Mouse (Mus musculus) midbrain, postnatal 0 days (tissue): ENCODE measurements at regions not wholly inside any gene's neighbourhood (a gene's known extent, or its start where the extent isn't known, plus 50 kb on each side); places are given as distances from the start of the nearest gene placed in this dataset.

Experiments
- ATAC-seq: fragments of 200-750 bp; cut with Nextera tagmentation; 2 replicates; pipeline ENCODE4 v1.8.0; 2017; ENCODE audit warnings: moderate number of reproducible peaks, mild to moderate bottlenecking, moderate TSS enrichment, moderate library complexity; ENCODE audit not compliant: low FRiP score
- DNase-seq: peaks from one replicate; pipeline ENCODE4 v3.0.0-alpha.2; 2015; ENCODE audit warnings: low spot score
- H3K27ac ChIP-seq: fragments of 300-500 bp; sonication (generic); 2 replicates; pipeline ENCODE4 v1.5.1; 2014; ENCODE audit warnings: low read depth, mild to moderate bottlenecking, low read length, mixed read lengths
- H3K27me3 ChIP-seq: fragments of 300-500 bp; sonication (generic); 2 replicates; pipeline ENCODE4 v1.6.1; 2014; ENCODE audit warnings: low read length, control low read depth, mixed read lengths; ENCODE audit not compliant: insufficient read depth
- H3K36me3 ChIP-seq: fragments of 300-500 bp; sonication (generic); 2 replicates; pipeline ENCODE4 v1.6.1; 2014; ENCODE audit warnings: low read length, control low read depth, mixed read lengths; ENCODE audit not compliant: insufficient read depth
- H3K4me1 ChIP-seq: fragments of 300-500 bp; sonication (generic); 2 replicates; pipeline ENCODE4 v1.6.1; 2014; ENCODE audit warnings: mild to moderate bottlenecking, control low read depth, antibody characterized with exemption, low read length, mixed read lengths; ENCODE audit not compliant: insufficient read depth
- H3K4me2 ChIP-seq: fragments of 300-500 bp; sonication (generic); 2 replicates; pipeline ENCODE4 v1.6.1; 2014; ENCODE audit warnings: low read depth, mild to moderate bottlenecking, low read length, mixed read lengths; ENCODE audit not compliant: poor library complexity, severe bottlenecking
- H3K4me3 ChIP-seq: fragments of 300-500 bp; sonication (generic); 2 replicates; pipeline ENCODE4 v1.5.1; 2014; ENCODE audit warnings: low read depth, mild to moderate bottlenecking, low read length, moderate library complexity
- H3K9ac ChIP-seq: fragments of 300-500 bp; sonication (generic); replicated peaks from 2 replicates; pipeline ENCODE4 v1.6.1; 2014; ENCODE audit warnings: mild to moderate bottlenecking, low read length, moderate library complexity, mixed read lengths; ENCODE audit not compliant: poor library complexity, severe bottlenecking
- H3K9me3 ChIP-seq: fragments of 300-500 bp; sonication (generic); 2 replicates; pipeline ENCODE4 v1.6.1; 2016; ENCODE audit warnings: low read length, control low read depth
- CTCF ChIP-seq: IDR thresholded peaks from 2 replicates; pipeline ENCODE4 v1.5.1; 2016; ENCODE audit warnings: antibody characterized with exemption, mild to moderate bottlenecking
- WGBS: fragments of 180-500 bp; shearing (Covaris S2); extraction: QIAGEN DNeasy Blood & Tissue Kit; methylation state at CpG from one replicate; pipeline ENCODE4 v1.1.7; 2014; 5-methylcytosine and 5-hydroxymethylcytosine counted together

DNA sequence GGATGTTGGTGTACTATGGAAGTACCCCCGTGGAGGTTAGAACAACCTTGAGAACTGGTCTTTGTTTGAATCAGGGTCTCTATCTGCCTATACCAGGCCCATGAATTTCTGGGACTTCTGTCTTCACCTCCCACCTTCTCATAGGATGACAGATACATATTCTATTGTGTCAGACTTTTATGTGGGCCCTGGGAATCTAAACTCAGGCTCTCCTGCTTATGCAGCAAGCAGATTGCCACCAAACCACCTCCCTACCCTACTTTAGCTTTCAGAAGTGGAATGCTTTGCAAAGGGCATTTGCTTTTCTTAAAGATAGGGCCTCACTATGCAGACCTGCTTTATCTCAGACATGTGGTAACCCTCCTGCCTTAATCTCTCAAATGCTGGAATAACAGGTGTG lies 322.7 kb upstream of the Cxcr4 start:
- TF ChIP-seq CTCF, result no peak
- H3K27me3 ChIP-seq, result no peaks in the 10 kb centered on the region
- no peaks in the 10 kb centered on the region for H3K4me1 ChIP-seq
- no peak overlapping the region for H3K4me3 ChIP-seq
- 77% methylated on average over 1 of the region's 1 CpGs for WGBS
- no peak for DNase-seq
- no peaks in the 10 kb centered on the region for H3K9me3 ChIP-seq
- no peak overlapping the region for H3K27ac ChIP-seq
- no peak overlapping the region for H3K9ac ChIP-seq
- no peak for ATAC-seq
- no peak overlapping the region for H3K4me2 ChIP-seq
- no peaks in the 10 kb centered on the region for H3K36me3 ChIP-seq

DNA sequence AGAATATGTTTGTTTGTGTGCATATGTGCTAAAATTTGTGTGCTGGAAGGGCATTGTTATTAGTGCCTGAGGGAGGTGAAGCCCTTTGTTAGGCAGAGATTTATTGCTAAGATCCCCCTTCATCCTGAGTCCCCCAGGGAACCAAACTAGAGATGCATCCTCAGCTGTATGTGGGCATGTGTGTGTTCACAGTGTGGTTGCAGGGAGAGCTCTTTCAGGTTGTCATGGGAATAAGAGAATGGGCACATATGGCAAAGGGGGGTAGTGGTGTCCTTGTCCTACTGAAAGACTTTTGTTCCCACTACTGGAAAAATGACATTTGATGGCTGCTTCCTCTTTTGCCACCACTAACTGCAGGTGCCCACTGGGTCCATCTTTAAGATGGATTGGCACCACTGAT lies 320.4 kb upstream of the Cxcr4 start:
- TF ChIP-seq CTCF, result no peak
- H3K36me3 ChIP-seq, result no peaks in the 10 kb centered on the region
- DNase-seq, result no peak

DNA sequence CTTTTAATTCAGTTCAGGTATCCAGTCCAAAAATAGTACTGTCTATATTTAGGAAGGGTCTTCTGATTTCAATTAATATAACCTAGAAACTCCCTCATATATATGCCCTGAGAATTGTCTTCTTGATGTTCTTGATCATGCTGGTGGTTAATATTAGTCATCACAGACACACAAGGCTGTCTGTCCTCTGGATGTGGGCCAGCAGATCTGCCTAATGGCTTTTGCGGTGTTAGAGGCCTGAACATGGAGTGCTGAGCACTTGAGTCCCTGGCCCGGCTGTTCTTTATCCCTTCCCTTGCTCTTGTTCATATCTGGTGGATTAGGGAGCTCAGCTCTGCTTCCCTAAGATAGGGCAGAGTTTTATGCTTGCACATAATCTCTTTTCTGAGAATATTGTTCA lies 315.5 kb upstream of the Cxcr4 start:
- Histone ChIP-seq H3K27me3 (no peaks in the 10 kb centered on the region), H3K9ac (no peak overlapping the region), H3K4me1 (no peaks in the 10 kb centered on the region), H3K9me3 (no peaks in the 10 kb centered on the region), H3K4me2 (no peak overlapping the region), H3K36me3 (no peaks in the 10 kb centered on the region), H3K27ac (no peak overlapping the region), H3K4me3 (no peak overlapping the region)
- WGBS, result 59% methylated on average over 2 of the region's 2 CpGs
- ATAC-seq (no peak), DNase-seq (no peak)
- TF ChIP-seq CTCF, result no peak

More for the DNA sequence above, 320.4 kb upstream of the Cxcr4 start:
- no peak overlapping the region for H3K4me3 ChIP-seq
- H3K4me1 ChIP-seq, result no peaks in the 10 kb centered on the region
- H3K9me3 ChIP-seq, result no peaks in the 10 kb centered on the region
- ATAC-seq, result no peak
- no peaks in the 10 kb centered on the region for H3K27me3 ChIP-seq
- H3K9ac ChIP-seq, result no peak overlapping the region
- no peak overlapping the region for H3K27ac ChIP-seq
- H3K4me2 ChIP-seq, result no peak overlapping the region

DNA sequence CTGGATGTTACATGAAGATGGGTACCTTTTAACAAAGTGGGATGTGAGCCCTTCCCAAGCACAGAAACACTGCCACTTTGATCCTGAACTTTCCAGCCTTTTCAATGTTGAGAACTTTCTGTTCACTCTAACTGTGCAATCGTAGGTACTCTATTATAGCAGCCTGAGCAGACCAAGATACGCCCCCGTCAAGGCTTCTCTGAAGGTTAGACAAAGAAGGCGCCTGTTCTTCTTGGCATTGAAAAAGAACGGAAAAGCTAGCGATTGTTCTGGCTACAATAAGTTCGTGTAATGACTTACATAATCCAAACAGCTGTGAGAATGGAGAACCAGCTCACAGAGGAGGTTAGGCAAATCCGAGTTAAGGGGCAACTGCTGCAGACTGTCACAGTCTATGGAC lies 305.9 kb upstream of the Cxcr4 start:
- no peak overlapping the region for H3K27ac ChIP-seq
- H3K9ac ChIP-seq, result no peak overlapping the region
- no peaks in the 10 kb centered on the region for H3K4me1 ChIP-seq
- WGBS, result 45% methylated on average over 8 of the region's 8 CpGs
- TF ChIP-seq CTCF, result no peak
- ATAC-seq, result no peak
- H3K4me2 ChIP-seq, result no peak overlapping the region
- H3K36me3 ChIP-seq, result no peaks in the 10 kb centered on the region
- no peak for DNase-seq
- no peak overlapping the region for H3K4me3 ChIP-seq
- no peaks in the 10 kb centered on the region for H3K27me3 ChIP-seq
- H3K9me3 ChIP-seq, result no peaks in the 10 kb centered on the region

DNA sequence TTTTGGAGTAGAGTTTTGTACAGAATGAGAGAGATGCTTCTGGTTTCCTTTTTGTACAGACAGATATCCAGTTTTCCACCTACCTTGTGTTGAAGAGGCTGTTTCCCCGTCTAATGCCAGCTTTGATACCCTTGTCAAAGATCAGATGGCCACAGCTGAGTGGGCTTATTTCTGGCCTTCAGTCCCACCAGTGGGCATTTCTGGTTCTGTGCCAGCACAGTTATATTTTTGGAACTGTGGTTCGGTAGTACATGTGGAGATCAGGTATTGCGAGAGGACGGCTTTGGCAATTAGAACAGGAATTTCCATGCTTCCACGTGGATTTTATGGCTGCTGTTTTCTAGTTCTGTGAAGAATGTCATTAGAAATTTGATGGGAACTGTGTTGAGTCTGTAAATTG lies 302.5 kb upstream of the Cxcr4 start:
- Histone ChIP-seq H3K27me3 (no peaks in the 10 kb centered on the region), H3K4me2 (no peak overlapping the region), H3K4me1 (no peaks in the 10 kb centered on the region), H3K4me3 (no peak overlapping the region), H3K27ac (no peak overlapping the region), H3K9ac (no peak overlapping the region), H3K36me3 (no peaks in the 10 kb centered on the region), H3K9me3 (no peaks in the 10 kb centered on the region)
- DNase-seq, result no peak
- no peak for ATAC-seq
- WGBS, result 79% methylated on average over 5 of the region's 5 CpGs
- TF ChIP-seq CTCF, result no peak

DNA sequence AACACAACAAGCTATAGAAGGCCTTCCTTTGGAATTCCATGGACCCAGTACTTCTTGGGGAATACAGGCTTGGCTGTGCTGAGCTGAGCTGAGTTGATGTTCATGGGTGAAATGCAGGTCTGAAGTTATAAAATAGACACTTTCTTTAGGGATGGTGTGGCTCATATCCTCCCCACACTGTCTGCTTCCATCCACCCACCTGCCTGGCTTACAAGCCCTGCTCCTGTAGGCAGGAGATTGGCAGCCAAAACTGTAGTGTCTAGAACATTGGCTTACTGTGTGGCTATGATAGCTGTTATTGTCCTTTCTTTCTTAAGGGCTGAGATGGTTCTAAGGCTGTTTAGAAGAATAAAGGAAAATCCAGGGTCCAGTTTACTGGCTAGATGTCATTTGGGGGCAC lies 286.2 kb upstream of the Cxcr4 start:
- DNase-seq (no peak), ATAC-seq (no peak)
- Histone ChIP-seq H3K9ac (no peak overlapping the region), H3K4me1 (no peaks in the 10 kb centered on the region), H3K4me2 (no peak overlapping the region), H3K27ac (no peak overlapping the region), H3K9me3 (no peaks in the 10 kb centered on the region), H3K36me3 (no peaks in the 10 kb centered on the region), H3K27me3 (no peaks in the 10 kb centered on the region), H3K4me3 (no peak overlapping the region)
- TF ChIP-seq CTCF, result no peak

DNA sequence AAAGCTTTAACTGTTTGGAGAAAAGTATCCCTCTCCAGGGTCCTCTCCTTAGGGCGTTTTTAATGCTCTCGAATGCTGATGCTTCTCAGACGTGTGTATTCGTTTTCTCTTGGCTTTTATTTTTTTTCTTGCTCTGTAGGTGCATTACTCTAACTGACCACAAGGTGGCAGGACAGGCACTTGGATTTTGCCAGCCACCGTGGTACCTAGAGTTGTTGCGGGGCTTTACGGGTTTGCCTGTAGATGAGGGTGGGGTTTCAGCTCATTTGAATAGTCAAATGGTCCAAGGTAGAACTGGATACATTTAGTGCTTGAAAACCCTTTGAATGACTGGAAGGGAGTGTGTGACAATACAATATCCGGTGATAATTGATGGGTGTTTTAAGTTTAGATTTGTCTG lies 283.2 kb upstream of the Cxcr4 start:
- H3K4me1 ChIP-seq, result no peaks in the 10 kb centered on the region
- no peaks in the 10 kb centered on the region for H3K27me3 ChIP-seq
- peak; percentile 97 for TF ChIP-seq CTCF
- H3K4me2 ChIP-seq, result no peak overlapping the region
- whole genome bisulfite sequencing, result 10% methylated on average over 8 of the region's 8 CpGs
- H3K9me3 ChIP-seq, result no peaks in the 10 kb centered on the region
- ATAC-seq, result 0 out of 2 replicates have a peak, but pooled peaks have one; percentile 49
- DNase-seq, result peak; percentile 80
- no peak overlapping the region for H3K9ac ChIP-seq
- no peak overlapping the region for H3K27ac ChIP-seq
- H3K4me3 ChIP-seq, result no peak overlapping the region
- H3K36me3 ChIP-seq, result no peaks in the 10 kb centered on the region
